Mouse (Mus musculus) left cerebral cortex, postnatal 10 days (tissue): Measurements from ENCODE around the gene Rab38. TPM values are rescaled to one million over a fixed set of nuclear protein-coding genes. Genes with fewer than 3 reads are reported as not detected.
A peak's percentile ranks its signal among the peaks of the same experiment; 100 is the strongest.

Source experiments
- DNase-seq, 2 experiments: peaks; one replicate each; pipeline ENCODE4 v3.0.0; 2021 to 2022; ENCODE audit warnings: low spot score in 2 of 2, mixed read lengths in 1 of 2; ENCODE audit errors: extremely low spot score in 1 of 2
- intact Hi-C: fragments of 180-260 bp; cut with DNase I; formaldehyde crosslinking; loops from one replicate; pipeline ENCODE4 v1.15.1; 2025
- total RNA-seq, 2 experiments: library from RNA; stranded (reverse); gene quantifications; 2 replicates each; pipeline ENCODE4 v1.2.3; 2021

Rab38 gene
- under 1 TPM; 0.34 to 0.83 TPM for total RNA-seq

DNA sequence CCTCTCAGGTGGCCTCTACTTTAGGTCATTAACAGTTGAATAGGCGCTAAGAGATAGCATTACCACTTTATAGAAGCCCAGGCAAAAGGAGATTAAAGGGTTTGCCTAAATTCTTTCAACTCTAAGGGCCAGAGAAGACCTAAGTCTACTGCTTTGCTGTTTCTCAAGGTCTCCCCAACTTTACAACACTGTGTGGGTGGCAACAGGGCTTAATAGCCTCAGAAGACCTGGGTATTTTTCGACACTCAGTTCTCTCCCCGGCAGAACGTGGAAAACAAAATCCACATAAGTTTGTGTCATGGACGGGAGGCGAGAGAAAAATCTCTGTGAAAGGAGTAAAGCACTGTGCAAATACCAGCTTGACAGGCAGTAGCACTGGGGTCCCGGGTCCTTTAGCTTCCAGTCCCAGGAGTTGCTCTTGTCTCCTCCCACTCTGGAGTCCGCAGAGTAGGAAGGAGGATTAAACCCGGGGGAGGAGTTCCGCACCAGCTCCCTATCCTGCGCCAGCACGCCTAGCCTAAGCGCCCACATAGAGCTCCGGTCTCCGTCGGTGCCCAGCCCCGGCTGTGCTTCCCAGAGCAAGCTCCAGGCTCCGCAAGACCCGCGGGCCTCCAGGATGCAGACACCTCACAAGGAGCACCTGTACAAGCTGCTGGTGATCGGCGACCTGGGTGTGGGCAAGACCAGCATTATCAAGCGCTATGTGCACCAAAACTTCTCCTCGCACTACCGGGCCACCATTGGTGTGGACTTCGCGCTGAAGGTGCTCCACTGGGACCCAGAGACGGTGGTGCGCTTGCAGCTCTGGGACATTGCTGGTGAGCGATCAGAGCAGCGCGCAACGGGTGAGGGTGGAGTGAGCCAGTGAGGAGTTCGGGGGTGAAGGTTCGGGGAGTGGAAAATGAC, at the start of gene Rab38:
Gene Rab38 (plus strand): TSS at position 488 of the 906 bp plus-strand sequence.
- intact Hi-C loops = no loop called here
- DNase-seq = peak; percentile 6 to 45

DNA sequence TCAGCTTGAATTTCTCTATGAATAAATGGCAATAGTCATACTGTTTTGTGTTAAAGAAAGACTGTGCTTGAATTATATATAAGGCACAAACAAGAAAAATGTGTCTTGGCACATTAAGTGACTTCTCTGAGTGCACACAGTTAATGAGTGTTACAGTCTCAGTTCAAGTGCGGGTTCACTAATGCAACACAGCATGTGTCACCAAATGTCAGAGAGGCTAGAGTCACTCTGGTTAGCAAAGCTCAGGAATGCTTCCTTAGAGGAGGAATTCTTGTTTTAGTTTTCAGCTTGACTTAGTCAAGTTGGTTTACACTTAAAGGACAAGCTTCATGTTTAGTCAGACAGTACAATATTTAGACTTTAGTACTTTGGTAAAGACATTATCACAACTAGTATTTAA, 35.5 kb upstream of the Rab38 start:
- no peak for DNase-seq
- intact Hi-C loops = no loop called here

DNA sequence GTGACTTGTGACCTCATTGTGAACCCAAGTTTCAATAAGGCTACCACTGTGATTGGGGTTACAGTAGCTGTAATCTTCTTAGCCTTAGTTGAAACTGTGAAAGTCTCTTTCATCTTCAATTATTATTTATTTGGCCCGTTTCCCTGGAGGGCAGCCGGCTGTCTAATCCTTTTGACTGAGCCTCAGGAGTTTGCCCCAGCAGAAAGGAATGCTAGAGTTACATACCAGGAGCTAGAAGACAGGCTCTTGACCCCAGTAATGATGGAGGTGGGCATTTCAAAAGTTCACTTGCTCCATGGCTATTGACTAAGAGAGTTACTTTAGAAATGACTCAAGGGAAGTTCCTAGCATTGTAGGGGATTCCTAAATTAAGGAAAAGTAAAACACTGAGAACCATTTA, 34.3 kb upstream of the Rab38 start:
- intact Hi-C loops = no loop called here
- no peak for DNase-seq

DNA sequence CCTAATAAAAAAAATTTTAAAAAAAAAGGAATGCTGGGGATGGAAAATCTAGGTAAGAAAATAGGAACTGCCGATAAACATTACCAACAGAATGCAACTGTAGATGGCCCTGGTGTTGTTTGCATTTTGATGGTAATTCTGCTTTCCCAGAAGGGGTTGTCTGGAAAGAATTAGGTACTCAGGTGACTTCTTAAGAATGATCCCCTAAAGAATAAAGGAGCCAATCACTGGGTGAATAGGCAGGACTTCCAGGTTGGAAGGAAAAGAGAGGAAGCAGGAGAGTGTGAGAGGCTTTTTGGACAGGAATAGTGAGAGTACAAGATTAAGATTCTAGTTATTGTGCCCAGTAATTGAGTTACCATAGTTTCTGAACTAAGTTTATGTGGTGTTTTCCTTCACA, 24.8 kb upstream of the Rab38 start:
- no peak for DNase-seq
- intact Hi-C loops = no loop called here

DNA sequence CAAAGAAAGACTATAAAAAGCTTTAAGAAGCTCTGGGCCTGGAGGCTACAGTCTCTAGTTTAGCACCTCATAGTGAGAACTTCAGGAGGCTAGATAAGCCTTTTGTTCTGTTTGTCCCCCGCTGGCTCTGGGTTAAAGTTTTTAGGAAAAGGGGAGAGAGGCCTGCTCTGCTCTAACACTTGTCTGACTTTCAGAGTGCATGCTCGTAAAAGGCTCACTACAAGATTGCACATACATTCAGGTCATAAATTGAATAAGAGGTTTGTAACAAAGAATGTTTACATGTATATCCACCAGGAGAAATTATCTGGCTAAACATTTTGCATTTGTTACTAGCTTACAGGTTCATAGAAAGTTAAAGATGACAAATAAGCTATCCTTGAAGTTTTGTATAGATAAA, 23.6 kb upstream of the Rab38 start:
- DNase-seq = no peak
- intact Hi-C loops = no loop called here

DNA sequence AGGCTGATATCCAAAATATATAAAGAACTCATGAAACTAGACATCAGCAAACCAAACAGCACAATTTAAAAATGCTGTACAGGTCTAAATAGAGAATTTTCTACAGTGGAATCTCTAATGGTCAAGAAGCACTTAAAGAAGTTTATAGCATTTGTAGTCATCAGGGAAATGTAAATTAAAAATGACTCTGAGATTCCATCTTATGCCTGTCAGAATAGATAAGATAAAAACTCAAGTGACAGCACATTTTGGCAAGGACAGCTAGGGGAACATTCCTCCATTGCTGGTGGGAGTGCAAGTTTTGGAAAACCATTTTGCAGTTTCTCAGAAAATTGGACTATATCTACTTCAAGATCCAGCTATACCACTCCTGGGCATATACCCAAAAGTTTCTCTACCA, 8.3 kb upstream of the Rab38 start:
- DNase-seq = no peak
- intact Hi-C loops = no loop called here

DNA sequence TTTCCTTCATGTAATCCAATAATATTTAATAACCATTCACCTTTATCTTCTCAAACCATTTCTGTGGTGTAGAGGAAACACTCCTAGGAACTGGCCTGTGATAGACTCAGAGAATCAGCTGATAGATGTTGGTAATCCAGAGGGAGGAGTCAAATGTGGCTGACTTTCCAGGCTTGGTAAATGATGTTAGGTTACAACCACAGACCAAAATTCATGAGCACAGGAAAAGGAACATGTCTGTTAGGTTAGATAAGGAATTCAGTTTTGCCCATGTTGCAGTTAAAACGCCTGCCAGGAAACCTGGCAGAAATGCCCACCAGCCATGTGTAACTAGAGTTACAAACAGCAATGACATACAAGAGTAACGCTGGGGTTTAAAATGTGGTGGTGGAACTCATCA, 6.2 kb upstream of the Rab38 start:
- intact Hi-C loops = no loop called here
- DNase-seq = no peak

DNA sequence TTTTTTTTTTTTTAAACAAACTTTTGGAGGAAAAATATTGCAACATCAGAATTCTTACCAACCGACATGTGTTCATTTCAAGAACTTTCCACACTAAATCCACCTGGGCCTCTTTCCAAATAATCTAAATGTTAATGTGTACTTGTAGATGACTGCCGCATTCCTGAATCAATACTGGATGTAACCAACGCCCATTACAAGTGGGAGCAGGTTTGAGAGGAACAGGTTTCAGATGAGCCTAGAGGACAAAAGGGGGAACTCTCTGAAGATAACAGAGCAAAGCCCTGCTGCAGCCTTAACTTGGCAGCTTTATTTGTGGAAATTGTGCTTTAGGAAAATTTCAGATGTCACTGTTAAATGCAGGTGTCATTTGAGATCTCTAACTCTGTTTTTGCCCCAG, 4.3 kb upstream of the Rab38 start:
- intact Hi-C loops = no loop called here
- DNase-seq = no peak

DNA sequence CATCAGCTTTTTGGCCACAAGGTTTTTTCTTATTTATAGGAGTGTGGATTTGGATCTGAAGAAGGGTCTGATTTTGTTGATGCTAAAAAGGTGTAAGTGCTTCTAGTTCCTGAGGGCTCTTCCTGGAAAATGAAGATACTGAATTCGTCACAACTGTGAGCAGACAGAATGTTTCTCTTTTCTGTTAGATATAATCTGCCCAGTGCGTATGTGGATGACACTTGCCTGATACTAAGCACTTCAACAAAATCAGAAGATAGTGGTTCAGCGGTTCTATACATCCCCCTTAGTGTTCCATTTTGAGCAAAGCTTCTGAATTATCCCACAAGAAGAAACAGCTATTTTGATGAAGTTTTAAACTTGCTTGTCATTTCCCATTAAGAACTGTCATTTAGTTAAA, 2.6 kb upstream of the Rab38 start:
- intact Hi-C loops = no loop called here
- DNase-seq = no peak

DNA sequence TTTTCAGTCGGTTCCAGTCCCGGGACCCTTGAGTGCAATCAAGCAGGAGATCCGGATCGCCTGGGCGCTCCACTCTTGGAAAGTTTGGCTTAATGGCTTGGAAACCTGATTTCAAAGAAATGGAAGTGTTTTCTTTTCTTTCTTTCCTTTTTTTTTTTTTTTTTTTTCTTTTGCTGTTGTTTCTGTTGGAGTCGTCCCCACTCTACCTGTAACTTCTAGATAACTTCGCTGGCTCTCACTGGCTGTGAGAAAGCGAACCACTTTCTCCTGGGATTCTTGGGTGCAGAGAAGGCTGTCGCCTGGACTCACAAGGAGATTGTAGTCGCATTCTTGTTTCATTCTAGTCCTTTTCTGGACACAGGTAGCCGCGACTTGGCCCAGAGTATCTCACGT, 615 bp downstream of the Rab38 start:
- no peak for DNase-seq
- intact Hi-C loops = no loop called here

DNA sequence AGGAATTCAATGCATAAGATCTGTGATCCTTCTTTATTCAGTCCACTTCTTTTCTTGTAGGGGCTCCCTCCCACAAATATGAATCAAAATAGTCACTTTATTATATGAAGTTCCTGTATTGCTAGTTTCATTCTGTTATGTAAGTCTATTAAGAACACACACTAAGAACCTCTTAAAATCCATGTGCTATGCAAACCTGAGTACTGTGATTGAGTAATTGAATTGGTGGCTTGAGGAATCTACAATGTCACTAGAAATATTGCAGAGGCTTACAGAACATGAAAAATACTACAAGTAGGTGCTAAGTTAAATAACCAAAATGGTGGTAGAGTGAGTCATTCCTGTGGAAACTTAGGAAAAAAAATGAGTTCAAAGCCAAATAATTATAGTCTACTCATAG, 10.2 kb downstream of the Rab38 start:
- DNase-seq = no peak
- intact Hi-C loops = no loop called here

DNA sequence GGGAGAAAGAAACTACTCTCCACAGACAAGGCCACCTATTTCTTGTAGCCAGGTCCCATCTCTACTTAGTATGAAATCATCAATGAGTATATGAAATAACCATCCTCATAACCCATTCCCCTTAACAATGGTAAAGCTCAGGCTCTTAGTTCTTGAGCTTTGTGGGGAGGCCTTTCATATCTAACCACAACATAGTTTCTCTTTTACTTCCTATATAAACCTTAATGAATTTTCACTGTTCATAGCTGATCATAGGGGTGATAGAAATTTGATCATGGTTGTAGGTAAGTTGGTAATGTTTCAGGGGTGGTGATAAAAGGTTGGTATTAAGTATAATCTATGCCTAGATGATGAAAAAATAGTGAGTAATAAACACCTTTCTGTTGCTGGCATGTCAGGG, 12.6 kb downstream of the Rab38 start:
- intact Hi-C loops = no loop called here
- DNase-seq = no peak

DNA sequence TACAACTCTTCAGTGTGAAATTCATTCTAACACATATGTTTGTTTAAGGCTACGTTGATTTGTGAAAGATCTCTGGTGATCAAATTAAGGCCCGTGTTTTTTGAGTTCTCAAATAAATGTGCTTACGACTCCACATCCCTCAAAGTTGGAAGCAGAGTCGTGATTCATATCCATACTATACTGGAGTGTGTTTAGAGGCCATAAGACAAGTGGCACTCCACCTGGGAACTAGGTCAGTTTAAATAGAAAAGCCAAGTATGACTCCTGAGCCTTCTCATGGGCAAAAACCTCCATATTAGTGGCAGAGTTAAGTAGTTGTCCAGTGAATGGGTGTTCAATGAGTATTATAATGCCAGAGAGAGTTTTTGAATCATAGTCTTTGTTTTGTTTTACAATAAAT, 13.4 kb downstream of the Rab38 start:
- intact Hi-C loops = no loop called here
- no peak for DNase-seq

DNA sequence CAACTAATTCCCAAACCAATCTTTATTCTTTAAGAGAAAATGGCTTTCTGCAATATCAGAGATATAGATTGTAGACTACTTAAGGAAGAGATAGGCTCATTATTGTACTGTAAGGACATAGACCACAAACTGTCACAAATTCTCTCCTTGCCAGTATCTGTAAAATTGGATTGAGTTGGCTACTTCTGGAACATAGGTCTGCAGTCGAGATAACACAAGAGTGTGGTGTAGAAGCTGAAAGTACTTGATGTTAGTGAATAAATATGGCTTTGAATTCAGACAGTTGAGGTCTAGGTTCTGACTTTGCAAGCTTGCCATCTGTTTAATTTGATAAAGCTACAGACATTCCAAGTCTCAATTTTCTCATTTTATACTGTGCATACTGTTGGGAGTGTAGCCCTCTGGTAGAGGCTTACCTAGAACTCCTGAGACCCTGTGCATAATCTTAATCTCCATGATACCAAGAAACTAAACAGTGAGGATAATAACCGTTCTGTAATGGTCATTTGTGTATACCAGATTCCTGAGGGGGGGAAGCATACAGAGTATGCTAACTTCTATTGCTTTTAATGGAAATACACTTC, 15.3 kb downstream of the Rab38 start:
- intact Hi-C loops = no loop called here
- no peak for DNase-seq

DNA sequence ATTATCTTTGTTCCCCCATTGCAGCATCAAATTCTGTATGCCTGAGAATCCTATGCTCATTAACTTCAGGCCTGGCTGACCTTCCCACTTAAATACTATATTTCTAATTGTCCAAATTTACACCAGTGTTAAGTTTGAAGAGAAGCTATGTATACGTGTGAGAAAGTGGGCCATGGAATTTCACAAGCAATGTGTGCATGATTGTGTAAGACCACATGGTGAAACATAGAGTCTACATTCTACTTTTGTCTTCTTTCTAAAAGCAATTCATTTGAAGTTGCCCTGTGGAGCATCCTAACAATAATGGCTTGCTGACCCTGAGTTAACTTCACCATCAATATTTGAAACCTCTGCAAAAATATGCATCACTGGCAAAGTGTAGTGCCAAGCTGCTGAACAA, 23.2 kb downstream of the Rab38 start:
- DNase-seq = no peak
- intact Hi-C loops = no loop called here

DNA sequence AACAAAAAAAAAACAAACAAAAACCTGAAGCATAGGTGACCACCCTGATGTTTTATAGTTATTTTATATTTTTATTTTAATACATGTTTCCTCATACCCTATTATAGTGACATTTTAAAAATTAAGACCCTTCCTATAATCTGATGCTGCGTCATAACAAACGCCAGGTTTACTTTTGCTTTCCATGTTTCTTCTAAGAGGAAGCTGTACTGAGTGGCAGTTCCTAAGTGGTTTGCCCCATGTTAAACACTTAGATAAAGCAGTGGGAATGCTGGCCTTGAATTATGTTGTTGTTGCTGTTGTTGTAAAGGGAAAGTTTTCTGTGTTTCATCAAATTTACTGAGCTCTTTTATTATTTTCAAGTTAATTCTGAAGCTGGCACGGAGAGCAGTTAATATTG, 27.8 kb downstream of the Rab38 start:
- intact Hi-C loops = no loop called here
- no peak for DNase-seq

DNA sequence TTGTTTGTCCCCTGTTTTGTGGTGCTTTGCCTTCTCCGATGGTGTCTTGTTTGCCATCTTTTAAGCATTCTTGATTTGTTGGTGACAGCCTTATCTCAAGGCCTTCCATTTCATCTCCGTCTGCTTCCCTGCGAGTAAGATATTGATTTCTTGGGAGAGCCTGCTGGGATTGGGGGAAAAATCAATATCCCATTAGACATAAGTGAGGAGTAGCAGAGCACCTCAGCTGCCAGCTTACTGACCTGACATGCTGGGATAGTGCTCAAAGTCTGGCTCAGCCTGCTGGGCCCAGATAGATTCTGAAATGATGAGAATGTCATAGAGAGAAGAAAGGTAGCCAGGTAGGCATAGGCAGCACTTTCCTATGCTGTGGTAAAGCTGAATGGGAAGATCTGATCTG, 37.7 kb downstream of the Rab38 start:
- intact Hi-C loops = no loop called here
- no peak for DNase-seq

DNA sequence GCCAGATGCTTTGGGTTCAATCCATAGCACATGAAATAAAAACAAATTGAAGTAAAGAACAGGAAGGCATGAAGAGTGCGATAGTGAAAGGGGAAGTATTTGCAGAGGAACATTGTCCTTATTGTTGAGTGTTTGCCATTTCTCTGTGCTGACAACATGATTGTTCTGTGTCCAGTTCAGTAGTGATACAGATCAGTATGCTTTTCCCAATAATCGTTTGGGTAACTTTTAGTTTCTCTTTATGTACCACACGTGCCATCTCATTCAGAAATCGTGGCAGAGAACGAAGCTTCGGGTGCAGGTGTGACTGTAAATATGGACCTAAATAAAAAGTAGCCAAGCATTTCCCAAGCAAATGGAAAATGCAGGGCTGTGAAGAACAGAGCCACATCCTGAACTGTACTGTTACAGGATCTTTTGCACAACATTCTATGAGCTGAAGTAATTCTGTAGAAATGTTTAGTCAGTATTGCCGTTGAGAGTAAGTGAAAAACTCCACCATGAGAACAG, 52.1 kb downstream of the Rab38 start:
- intact Hi-C loops = no loop called here

DNA sequence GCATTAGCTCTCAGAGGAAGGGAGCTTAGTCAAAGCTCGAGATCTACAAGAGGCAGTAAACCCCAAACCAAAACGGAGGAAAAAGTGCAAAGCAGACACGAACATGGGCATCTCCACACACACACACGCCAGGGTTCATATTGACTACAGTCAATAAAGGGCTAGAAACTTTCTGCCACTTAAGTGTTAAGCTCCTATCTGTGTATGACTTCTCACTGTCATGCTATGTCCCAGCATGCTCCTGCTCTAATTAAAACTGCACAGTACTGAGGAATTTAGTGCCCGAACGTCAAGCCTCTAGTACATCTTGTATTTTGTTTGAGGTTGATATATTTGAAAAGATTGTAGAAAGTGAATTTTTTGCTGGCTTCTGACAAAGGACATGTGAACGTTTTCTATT, 52.6 kb downstream of the Rab38 start:
- intact Hi-C loops = no loop called here
- no peak for DNase-seq

More for the DNA sequence above, 52.1 kb downstream of the Rab38 start:
- DNase-seq = no peak

DNA sequence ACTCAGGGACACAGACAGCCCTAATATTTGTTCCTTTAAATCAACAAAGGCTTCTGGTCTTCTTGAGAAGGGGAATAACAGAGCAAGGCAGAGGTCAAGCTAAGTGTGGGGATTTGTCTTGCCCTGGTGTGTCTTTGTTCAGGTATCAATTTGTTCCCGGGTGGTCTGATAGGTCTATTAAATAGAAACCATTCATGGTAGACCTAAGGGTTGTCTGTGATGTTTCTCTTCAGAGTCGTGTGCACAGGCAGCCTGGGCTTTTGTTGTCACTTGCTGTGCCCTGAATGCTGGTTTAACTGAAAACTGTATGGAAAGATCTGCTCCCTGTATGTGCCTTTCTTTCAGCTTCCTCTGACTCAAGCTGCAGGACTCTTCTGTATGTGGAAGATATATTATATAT, 60.9 kb downstream of the Rab38 start:
- no peak for DNase-seq
- intact Hi-C loops = no loop called here
